Mouse (Mus musculus) liver, embryonic 15.5 days (tissue): ENCODE results near the gene Mcf2l. TPM values are rescaled to one million over a fixed set of nuclear protein-coding genes. Genes with fewer than 3 reads are reported as not detected.

Source experiments
- ATAC-seq: fragments of 200-750 bp; cut with Nextera tagmentation; 2 replicates; pipeline ENCODE4 v1.8.0; 2017; ENCODE audit warnings: moderate number of reproducible peaks, mild to moderate bottlenecking, moderate library complexity; ENCODE audit not compliant: insufficient read depth
- H3K27ac ChIP-seq: fragments of 300-500 bp; sonication (generic); replicated peaks from 2 replicates; pipeline ENCODE4 v1.5.1; 2015; ENCODE audit warnings: mild to moderate bottlenecking, inconsistent platforms
- H3K27me3 ChIP-seq: fragments of 300-500 bp; sonication (generic); 2 replicates; pipeline ENCODE4 v1.6.1; 2015; ENCODE audit warnings: mild to moderate bottlenecking, inconsistent platforms
- H3K36me3 ChIP-seq: fragments of 300-500 bp; sonication (generic); replicated peaks from 2 replicates; pipeline ENCODE4 v1.6.1; 2015; ENCODE audit warnings: moderate library complexity, mild to moderate bottlenecking, inconsistent platforms
- H3K4me1 ChIP-seq: fragments of 300-500 bp; sonication (generic); replicated peaks from 2 replicates; pipeline ENCODE4 v1.6.1; 2015; ENCODE audit warnings: inconsistent platforms
- H3K4me2 ChIP-seq: fragments of 300-500 bp; sonication (generic); 2 replicates; pipeline ENCODE4 v1.6.1; 2015; ENCODE audit warnings: moderate library complexity, mild to moderate bottlenecking, inconsistent platforms
- H3K4me3 ChIP-seq: fragments of 300-500 bp; sonication (generic); replicated peaks from 2 replicates; pipeline ENCODE4 v1.5.1; 2015; ENCODE audit warnings: mild to moderate bottlenecking, inconsistent platforms
- H3K9ac ChIP-seq: fragments of 300-500 bp; sonication (generic); 2 replicates; pipeline ENCODE4 v1.6.1; 2015; ENCODE audit warnings: moderate library complexity, mild to moderate bottlenecking, inconsistent platforms
- H3K9me3 ChIP-seq: fragments of 300-500 bp; sonication (generic); replicated peaks from 2 replicates; pipeline ENCODE4 v1.6.1; 2016; ENCODE audit warnings: inconsistent platforms
- WGBS: fragments of 180-500 bp; shearing (Covaris S2); methylation state at CpG from one replicate; pipeline ENCODE4 v1.1.7; 2015; ENCODE audit warnings: mixed read lengths; ENCODE audit not compliant: insufficient replicate concordance; 5-methylcytosine and 5-hydroxymethylcytosine counted together
- polyA plus RNA-seq: library from polyadenylated mRNA; unstranded; fragments of >200 nt; fragmentation: Nextera tagmentation; extraction: Ambion mirVana; gene quantifications from 2 replicates; pipeline ENCODE4 v1.2.1, GENCODE M21; 2015

Gene Mcf2l
- polyA plus RNA-seq, 1 experiment from 2014 or later = 0.98 TPM

- Histone ChIP-seq H3K27ac (no peak overlapping the region), H3K4me3 (no peak overlapping the region), H3K9ac (no peak overlapping the region), H3K9me3 (no peaks in the 10 kb centered on the region), H3K36me3 (no peaks in the 10 kb centered on the region), H3K4me2 (no peak overlapping the region), H3K4me1 (no peaks in the 10 kb centered on the region), H3K27me3 (no peaks in the 10 kb centered on the region)
- no peak for ATAC-seq
- WGBS = 59% methylated on average over 18 of the region's 18 CpGs
Observed at GRCm38 (mm10) chr8:12983681-12984467, 110.3 kb downstream of the Mcf2l start.

GRCm38 (mm10) chr8:12984601-12985243 lies 111.1 kb downstream of the Mcf2l start:
- 69% methylated on average over 17 of the region's 17 CpGs for WGBS
- H3K27ac ChIP-seq = no peak overlapping the region
- H3K27me3 ChIP-seq = no peaks in the 10 kb centered on the region
- H3K4me2 ChIP-seq = 0 out of 2 replicates have a peak overlapping the region, but pooled peaks have one; percentile 13
- H3K36me3 ChIP-seq = no peaks in the 10 kb centered on the region
- ATAC-seq = no peak
- H3K4me3 ChIP-seq = 0 out of 2 replicates have a peak overlapping the region, but pooled peaks have one; percentile 7
- H3K4me1 ChIP-seq = no peaks in the 10 kb centered on the region
- H3K9me3 ChIP-seq = no peaks in the 10 kb centered on the region
- no peak overlapping the region for H3K9ac ChIP-seq

DNA sequence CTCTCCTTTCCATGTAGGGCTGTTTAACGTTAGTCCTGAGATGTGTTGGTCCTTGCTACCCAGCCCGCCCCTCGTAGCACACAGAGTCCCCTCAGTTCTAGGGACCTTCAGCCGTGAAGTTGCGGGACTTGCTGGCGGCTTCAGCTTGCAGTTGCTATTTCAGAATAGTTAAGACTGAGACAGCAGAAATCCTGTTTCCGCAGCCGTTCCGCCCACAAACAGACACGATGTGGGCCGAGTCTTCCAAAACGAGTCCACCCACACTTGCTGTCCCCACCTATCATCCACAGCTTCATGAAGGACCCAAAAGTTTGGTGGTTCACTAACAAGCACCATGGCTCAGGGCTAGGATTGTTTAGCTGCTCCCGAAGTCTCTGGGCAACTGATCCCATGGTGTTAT lies 111.7 kb downstream of the Mcf2l start:
- Histone ChIP-seq H3K27me3 (no peaks in the 10 kb centered on the region), H3K9ac (no peak overlapping the region), H3K36me3 (no peaks in the 10 kb centered on the region), H3K27ac (no peak overlapping the region), H3K4me1 (no peaks in the 10 kb centered on the region), H3K4me2 (0 out of 2 replicates have a peak overlapping the region, but pooled peaks have one; percentile 13), H3K9me3 (no peaks in the 10 kb centered on the region), H3K4me3 (0 out of 2 replicates have a peak overlapping the region, but pooled peaks have one; percentile 7)
- ATAC-seq = no peak
- WGBS = 74% methylated on average over 13 of the region's 13 CpGs

DNA sequence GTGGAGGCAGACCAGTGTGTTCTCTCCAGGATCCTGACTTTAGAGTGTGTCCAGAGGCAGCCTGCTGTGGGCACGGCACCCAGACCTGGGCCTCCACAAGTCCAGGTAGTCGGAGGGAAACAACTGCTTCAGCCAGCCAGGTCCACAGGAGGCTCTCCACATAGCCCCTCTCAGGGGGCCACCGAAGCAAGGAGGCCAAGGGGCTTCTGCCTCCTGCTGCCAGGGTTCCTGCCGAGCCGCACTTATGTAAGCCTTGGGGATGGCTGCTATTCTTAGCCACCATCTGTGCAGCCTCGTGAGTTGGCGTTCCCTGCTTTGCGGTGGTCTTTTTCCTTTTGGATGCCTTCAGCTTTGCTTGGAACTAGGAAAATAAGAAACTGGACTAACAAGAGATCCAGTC lies 114.0 kb downstream of the Mcf2l start:
- Histone ChIP-seq H3K9ac (no peak overlapping the region), H3K4me3 (no peak overlapping the region), H3K36me3 (no peaks in the 10 kb centered on the region), H3K4me1 (no peaks in the 10 kb centered on the region), H3K9me3 (no peaks in the 10 kb centered on the region), H3K27ac (no peak overlapping the region), H3K4me2 (no peak overlapping the region), H3K27me3 (no peaks in the 10 kb centered on the region)
- WGBS = 71% methylated on average over 8 of the region's 8 CpGs
- no peak for ATAC-seq

GRCm38 (mm10) chr8:12988722-12989430 lies 115.3 kb downstream of the Mcf2l start:
- Histone ChIP-seq H3K36me3 (no peaks in the 10 kb centered on the region), H3K4me3 (no peak overlapping the region), H3K9me3 (no peaks in the 10 kb centered on the region), H3K9ac (no peak overlapping the region), H3K27me3 (no peaks in the 10 kb centered on the region), H3K4me1 (no peaks in the 10 kb centered on the region), H3K27ac (no peak overlapping the region), H3K4me2 (no peak overlapping the region)
- no peak for ATAC-seq
- WGBS = 65% methylated on average over 13 of the region's 13 CpGs

- Histone ChIP-seq H3K4me3 (no peak overlapping the region), H3K27me3 (no peaks in the 10 kb centered on the region), H3K4me1 (no peaks in the 10 kb centered on the region), H3K36me3 (no peaks in the 10 kb centered on the region), H3K4me2 (no peak overlapping the region), H3K9ac (no peak overlapping the region), H3K27ac (no peak overlapping the region), H3K9me3 (no peaks in the 10 kb centered on the region)
- ATAC-seq = no peak
- WGBS = 72% methylated on average over 10 of the region's 10 CpGs
Observed at GRCm38 (mm10) chr8:12991411-12991810, 117.8 kb downstream of the Mcf2l start.

DNA sequence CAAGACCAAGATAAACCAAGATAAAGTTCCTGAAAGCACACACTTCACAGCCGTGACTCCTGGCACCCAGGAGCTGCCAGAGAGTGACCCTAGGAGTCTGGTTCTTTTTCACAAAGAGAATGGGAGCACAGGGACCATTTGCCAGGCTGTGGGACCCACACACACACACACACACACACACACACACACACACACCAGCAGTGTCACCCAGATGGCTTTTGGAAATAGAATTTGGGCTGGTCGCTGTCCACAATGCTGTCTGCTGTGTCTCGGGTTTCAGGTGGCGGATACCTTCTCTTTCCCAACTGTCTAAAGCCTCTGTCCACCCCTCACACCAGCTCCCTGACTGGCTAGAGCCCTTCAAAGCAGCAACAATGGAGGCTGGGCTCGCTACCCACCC lies 120.9 kb downstream of the Mcf2l start:
- 53% methylated on average over 5 of the region's 5 CpGs for WGBS
- ATAC-seq = no peak
- no peak overlapping the region for H3K27ac ChIP-seq
- no peaks in the 10 kb centered on the region for H3K36me3 ChIP-seq
- H3K4me1 ChIP-seq = no peaks in the 10 kb centered on the region
- H3K9ac ChIP-seq = no peak overlapping the region
- no peak overlapping the region for H3K4me3 ChIP-seq
- H3K27me3 ChIP-seq = no peaks in the 10 kb centered on the region
- H3K4me2 ChIP-seq = no peak overlapping the region
- H3K9me3 ChIP-seq = no peaks in the 10 kb centered on the region

DNA sequence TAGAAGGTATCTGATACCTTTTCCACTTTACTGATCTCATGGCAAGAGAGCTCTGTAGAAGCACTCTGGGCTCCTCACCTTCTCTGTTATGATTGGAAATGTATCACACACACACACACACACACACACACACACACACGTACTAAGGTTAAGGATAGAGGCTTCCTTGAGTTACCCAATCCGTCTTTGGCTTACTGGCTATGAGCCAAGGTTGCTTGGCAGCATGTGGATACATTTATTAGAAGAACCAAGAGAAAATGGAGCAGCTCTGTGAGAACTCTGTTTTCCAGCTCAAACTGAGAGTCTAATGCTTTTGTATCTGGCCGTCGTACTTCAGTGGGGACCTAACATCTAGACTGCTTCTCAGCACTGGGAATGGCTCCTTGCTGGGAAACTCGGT lies 121.9 kb downstream of the Mcf2l start:
- no peaks in the 10 kb centered on the region for H3K4me1 ChIP-seq
- H3K4me2 ChIP-seq = no peak overlapping the region
- no peaks in the 10 kb centered on the region for H3K27me3 ChIP-seq
- H3K4me3 ChIP-seq = no peak overlapping the region
- ATAC-seq = no peak
- H3K36me3 ChIP-seq = no peaks in the 10 kb centered on the region
- no peaks in the 10 kb centered on the region for H3K9me3 ChIP-seq
- H3K9ac ChIP-seq = no peak overlapping the region
- no peak overlapping the region for H3K27ac ChIP-seq
- 47% methylated on average over 5 of the region's 5 CpGs for WGBS

- no peaks in the 10 kb centered on the region for H3K27me3 ChIP-seq
- no peak overlapping the region for H3K4me3 ChIP-seq
- H3K4me1 ChIP-seq = no peaks in the 10 kb centered on the region
- WGBS = 63% methylated on average over 8 of the region's 8 CpGs
- no peak overlapping the region for H3K27ac ChIP-seq
- H3K9me3 ChIP-seq = no peaks in the 10 kb centered on the region
- H3K9ac ChIP-seq = no peak overlapping the region
- no peaks in the 10 kb centered on the region for H3K36me3 ChIP-seq
- ATAC-seq = no peak
- H3K4me2 ChIP-seq = no peak overlapping the region
Observed at GRCm38 (mm10) chr8:12996831-12997275, 123.2 kb downstream of the Mcf2l start.

GRCm38 (mm10) chr8:12998331-12998730 lies 124.7 kb downstream of the Mcf2l start:
- H3K4me2 ChIP-seq = no peak overlapping the region
- no peaks in the 10 kb centered on the region for H3K9me3 ChIP-seq
- H3K27me3 ChIP-seq = no peaks in the 10 kb centered on the region
- H3K4me3 ChIP-seq = no peak overlapping the region
- no peak overlapping the region for H3K9ac ChIP-seq
- WGBS = 56% methylated on average over 7 of the region's 8 CpGs
- H3K27ac ChIP-seq = no peak overlapping the region
- ATAC-seq = no peak
- no peaks in the 10 kb centered on the region for H3K4me1 ChIP-seq
- H3K36me3 ChIP-seq = no peaks in the 10 kb centered on the region

DNA sequence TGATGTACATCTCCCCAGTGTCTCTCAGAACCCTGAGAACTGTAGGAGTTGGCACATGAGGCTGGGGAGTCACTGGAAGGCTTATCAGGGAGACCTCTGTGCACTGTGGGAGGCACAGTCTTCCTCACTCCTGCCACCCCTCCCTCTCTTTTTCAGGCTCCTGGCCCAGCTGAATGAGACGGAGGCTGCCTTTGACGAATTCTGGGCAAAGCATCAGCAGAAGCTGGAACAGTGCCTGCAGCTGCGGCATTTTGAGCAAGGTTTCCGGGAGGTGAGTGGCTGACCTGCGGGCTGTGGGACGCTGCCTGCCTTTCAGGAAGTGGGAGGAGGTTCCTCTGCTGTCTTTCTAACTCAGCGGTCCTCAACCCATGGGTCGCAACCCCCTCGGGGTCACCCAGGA lies 126.2 kb downstream of the Mcf2l start:
- Histone ChIP-seq H3K9ac (no peak overlapping the region), H3K27me3 (no peaks in the 10 kb centered on the region), H3K4me2 (no peak overlapping the region), H3K36me3 (no peaks in the 10 kb centered on the region), H3K4me1 (no peaks in the 10 kb centered on the region), H3K4me3 (no peak overlapping the region), H3K9me3 (no peaks in the 10 kb centered on the region), H3K27ac (no peak overlapping the region)
- no peak for ATAC-seq
- WGBS = 55% methylated on average over 9 of the region's 9 CpGs
